Mouse (Mus musculus) brain, adult 2 months (tissue): ENCODE data around the gene Ntn3.

Experiments used
- DNase-seq: peaks from one replicate; pipeline ENCODE4 v3.0.0; 2011; ENCODE audit warnings: low read depth, low spot score

Ntn3 gene

GRCm38 (mm10) chr17:24209043-24209915 is at the start of gene Ntn3:
Ntn3 (minus strand) TSS chr17:24209531.
- DNase-seq, result peak; percentile 60

GRCm38 (mm10) chr17:24258981-24259380 is 49.6 kb upstream of the Ntn3 start:
- DNase-seq, result no peak

- no peak for DNase-seq
Observed at GRCm38 (mm10) chr17:24252329-24252728, 43.0 kb upstream of the Ntn3 start.

GRCm38 (mm10) chr17:24251320-24252069 is 42.2 kb upstream of the Ntn3 start, which contains the start of gene Ccnf:
Ccnf (minus strand) TSS chr17:24251484.
- DNase-seq, result peak; percentile 99

- no peak for DNase-seq
Observed at GRCm38 (mm10) chr17:24250988-24251319, 41.6 kb upstream of the Ntn3 start.

- no peak for DNase-seq
Observed at GRCm38 (mm10) chr17:24248641-24249040, 39.3 kb upstream of the Ntn3 start.

- peak; percentile 80 for DNase-seq
Observed at GRCm38 (mm10) chr17:24244061-24244460, 34.7 kb upstream of the Ntn3 start.

- DNase-seq, result peak; percentile 27
Observed at GRCm38 (mm10) chr17:24243311-24243969, 34.1 kb upstream of the Ntn3 start.

GRCm38 (mm10) chr17:24236921-24237320 is 27.6 kb upstream of the Ntn3 start:
- peak; percentile 91 for DNase-seq

- no peak for DNase-seq
Observed at GRCm38 (mm10) chr17:24236479-24236878, 27.1 kb upstream of the Ntn3 start.

GRCm38 (mm10) chr17:24227941-24228340 is 18.6 kb upstream of the Ntn3 start:
- no peak for DNase-seq

GRCm38 (mm10) chr17:24226721-24227120 is 17.4 kb upstream of the Ntn3 start:
- DNase-seq, result no peak

- DNase-seq, result no peak
Observed at GRCm38 (mm10) chr17:24225851-24226250, 16.5 kb upstream of the Ntn3 start.

- DNase-seq, result no peak
Observed at GRCm38 (mm10) chr17:24224741-24225140, 15.4 kb upstream of the Ntn3 start.

- DNase-seq, result no peak
Observed at GRCm38 (mm10) chr17:24223513-24223912, 14.2 kb upstream of the Ntn3 start.

GRCm38 (mm10) chr17:24222653-24223052 is 13.3 kb upstream of the Ntn3 start:
- no peak for DNase-seq

GRCm38 (mm10) chr17:24220435-24221411 is 11.4 kb upstream of the Ntn3 start, which contains the start of gene Tedc2:
Tedc2 (minus strand) TSS chr17:24220851.
- peak; percentile 99 for DNase-seq

GRCm38 (mm10) chr17:24216836-24217235 is 7.5 kb upstream of the Ntn3 start:
- DNase-seq, result no peak

- peak; percentile 47 for DNase-seq
Observed at GRCm38 (mm10) chr17:24213186-24213585, 3.9 kb upstream of the Ntn3 start.

GRCm38 (mm10) chr17:24212441-24213018 is 3.2 kb upstream of the Ntn3 start:
- DNase-seq, result peak; percentile 55
